Mouse (Mus musculus) heart, embryonic 16.5 days (tissue): ENCODE measurements around the gene 1810009A15Rik. TPM values are rescaled to one million over a fixed set of nuclear protein-coding genes. Genes with fewer than 3 reads are reported as not detected.
"Not testable (repeated sequence)": the region's sequence is repeated elsewhere in the genome, so short reads cannot be mapped to it uniquely, and the experiment has no call there.

Source experiments
- ATAC-seq: fragments of 200-750 bp; cut with Nextera tagmentation; replicated peaks from 2 replicates; pipeline ENCODE4 v1.8.0; 2017; ENCODE audit warnings: moderate number of reproducible peaks; ENCODE audit not compliant: insufficient read depth, low FRiP score; ENCODE audit errors: extremely low read depth
- H3K27ac ChIP-seq: fragments of 300-500 bp; sonication (generic); 2 replicates; pipeline ENCODE4 v1.5.1; 2014; ENCODE audit warnings: mild to moderate bottlenecking, low read length, control low read depth, moderate library complexity
- H3K27me3 ChIP-seq: fragments of 300-500 bp; sonication (generic); 2 replicates; pipeline ENCODE4 v1.6.1; 2014; ENCODE audit warnings: low read length, mixed read lengths; ENCODE audit not compliant: control insufficient read depth, insufficient read depth
- H3K36me3 ChIP-seq: fragments of 300-500 bp; sonication (generic); 2 replicates; pipeline ENCODE4 v1.6.1; 2014; ENCODE audit not compliant: control insufficient read depth, insufficient read depth
- H3K4me1 ChIP-seq: fragments of 300-500 bp; sonication (generic); 2 replicates; pipeline ENCODE4 v1.6.1; 2014; ENCODE audit warnings: low read length, mixed read lengths; ENCODE audit not compliant: control insufficient read depth, insufficient read depth
- H3K4me2 ChIP-seq: fragments of 300-500 bp; sonication (generic); 2 replicates; pipeline ENCODE4 v1.6.1; 2014; ENCODE audit warnings: low read depth, mild to moderate bottlenecking, control low read depth, low read length
- H3K4me3 ChIP-seq: fragments of 300-500 bp; sonication (generic); 2 replicates; pipeline ENCODE4 v1.5.1; 2014; ENCODE audit warnings: mild to moderate bottlenecking, control low read depth, low read length
- H3K9ac ChIP-seq: fragments of 300-500 bp; sonication (generic); 2 replicates; pipeline ENCODE4 v1.6.1; 2014; ENCODE audit warnings: low read length, control low read depth
- H3K9me3 ChIP-seq: fragments of 300-500 bp; sonication (generic); replicated peaks from 2 replicates; pipeline ENCODE4 v1.6.1; 2016; ENCODE audit warnings: low read length; ENCODE audit not compliant: control insufficient read depth
- WGBS: fragments of 180-500 bp; shearing (Covaris S2); extraction: QIAGEN DNeasy Blood & Tissue Kit; methylation state at CpG from one replicate; pipeline ENCODE4 v1.1.7; 2014; 5-methylcytosine and 5-hydroxymethylcytosine counted together
- polyA plus RNA-seq: library from polyadenylated mRNA; unstranded; fragments of >200 nt; fragmentation: Nextera tagmentation; extraction: Ambion mirVana; gene quantifications from 2 replicates; pipeline ENCODE4 v1.2.1, GENCODE M21; 2015

Gene 1810009A15Rik
- polyA plus RNA-seq, 1 experiment from 2014 or later, result 54.5 TPM

DNA sequence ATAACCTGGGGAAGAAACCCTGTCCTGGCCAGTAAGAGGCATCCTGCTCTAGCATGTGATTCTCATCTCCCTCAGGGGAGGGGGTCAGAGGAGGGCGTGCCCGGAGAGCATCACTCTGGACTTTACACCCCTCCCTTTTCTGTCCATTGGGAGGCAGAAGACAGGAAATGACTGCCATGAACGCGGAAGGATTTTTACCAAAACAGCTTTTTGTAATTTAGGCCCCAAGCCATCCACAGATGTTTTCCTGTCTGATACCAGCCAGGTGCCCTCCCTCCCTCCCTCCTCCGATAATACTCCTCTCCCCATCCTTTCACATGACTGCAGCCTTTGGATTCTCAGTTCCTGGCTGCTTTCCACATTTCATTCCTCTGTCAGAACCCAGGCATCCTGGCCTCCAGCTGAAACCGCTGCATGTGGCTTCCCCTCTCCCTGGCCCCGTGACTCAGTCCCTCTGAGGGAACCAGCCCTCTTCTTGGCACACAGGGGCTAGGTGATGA lies 38.2 kb upstream of the 1810009A15Rik start, which contains the start of gene Lrrn4cl:
Lrrn4cl (plus strand) TSS at position 367 of the 500 bp plus-strand sequence.
- H3K27ac ChIP-seq, result peak within 1 kb of the TSS; percentile 52

GRCm38 (mm10) chr19:8851639-8852038 lies 37.0 kb upstream of the 1810009A15Rik start:
- peaks cover 9% of the 10 kb centered on the region for H3K36me3 ChIP-seq
- 45% methylated on average over 7 of the region's 7 CpGs for WGBS
- H3K27me3 ChIP-seq, result no peaks in the 10 kb centered on the region
- peaks cover 11% of the 10 kb centered on the region for H3K4me1 ChIP-seq
- no peak for ATAC-seq
- no peak overlapping the region for H3K4me2 ChIP-seq
- no peak overlapping the region for H3K4me3 ChIP-seq
- H3K9me3 ChIP-seq, result no peaks in the 10 kb centered on the region
- no peak overlapping the region for H3K9ac ChIP-seq
- H3K27ac ChIP-seq, result no peak overlapping the region

More for the DNA sequence above, 38.2 kb upstream of the 1810009A15Rik start, which contains the start of gene Lrrn4cl:
- ATAC-seq, result peak; percentile 66
- Histone ChIP-seq H3K4me2 (peak within 1 kb of the TSS; percentile 43; the same call in 1 of the 2 replicates), H3K9ac (peak within 1 kb of the TSS; percentile 30; the same call in 1 of the 2 replicates), H3K27me3 (no peaks in the 10 kb centered on the region), H3K36me3 (peaks cover 17% of the 10 kb centered on the region), H3K4me3 (no peak within 1 kb of the TSS), H3K4me1 (peaks cover 11% of the 10 kb centered on the region), H3K9me3 (no peaks in the 10 kb centered on the region)
- 17% methylated on average over 7 of the region's 7 CpGs for WGBS

DNA sequence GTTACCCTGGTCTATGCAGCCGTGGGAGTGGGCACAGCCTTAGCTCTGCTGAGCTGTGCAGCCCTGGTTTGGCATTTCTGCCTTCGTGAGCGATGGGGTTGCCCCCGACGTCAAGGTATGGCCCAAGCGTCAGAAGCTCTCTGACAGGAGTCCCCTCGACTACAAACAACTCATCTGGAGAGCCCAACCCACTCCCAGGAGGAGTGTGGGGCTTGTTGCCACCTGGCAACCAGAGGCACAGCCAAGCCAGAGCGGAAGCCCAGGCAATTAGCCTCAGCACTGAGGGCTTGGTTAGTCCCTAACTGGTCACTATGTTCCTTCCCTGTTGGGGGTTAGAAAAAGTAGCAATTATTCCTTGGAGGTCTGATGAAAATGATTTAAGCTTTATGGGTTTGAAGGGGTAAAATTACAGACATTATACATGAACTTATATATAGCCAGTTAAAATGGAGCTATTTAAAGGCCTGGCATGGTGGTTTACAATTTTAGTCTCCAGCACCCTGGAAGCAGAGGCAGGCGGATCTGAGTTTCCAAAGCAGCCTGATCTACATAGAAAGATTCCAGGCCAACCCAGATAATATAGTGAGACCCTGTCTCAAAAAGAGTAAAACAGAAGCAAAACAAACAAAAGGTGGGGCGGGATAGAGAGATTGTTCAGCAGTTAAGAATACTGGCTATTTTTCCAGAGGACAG lies 36.3 kb upstream of the 1810009A15Rik start:
- peaks cover 11% of the 10 kb centered on the region for H3K4me1 ChIP-seq
- no peak overlapping the region for H3K27ac ChIP-seq
- peaks cover 4% of the 10 kb centered on the region; the same call in 1 of the 2 replicates for H3K36me3 ChIP-seq
- 49% methylated on average over 10 of the region's 10 CpGs for WGBS
- no peak overlapping the region for H3K4me3 ChIP-seq
- ATAC-seq, result no peak
- no peak overlapping the region for H3K9ac ChIP-seq
- no peaks in the 10 kb centered on the region for H3K9me3 ChIP-seq
- H3K4me2 ChIP-seq, result no peak overlapping the region
- no peaks in the 10 kb centered on the region for H3K27me3 ChIP-seq

DNA sequence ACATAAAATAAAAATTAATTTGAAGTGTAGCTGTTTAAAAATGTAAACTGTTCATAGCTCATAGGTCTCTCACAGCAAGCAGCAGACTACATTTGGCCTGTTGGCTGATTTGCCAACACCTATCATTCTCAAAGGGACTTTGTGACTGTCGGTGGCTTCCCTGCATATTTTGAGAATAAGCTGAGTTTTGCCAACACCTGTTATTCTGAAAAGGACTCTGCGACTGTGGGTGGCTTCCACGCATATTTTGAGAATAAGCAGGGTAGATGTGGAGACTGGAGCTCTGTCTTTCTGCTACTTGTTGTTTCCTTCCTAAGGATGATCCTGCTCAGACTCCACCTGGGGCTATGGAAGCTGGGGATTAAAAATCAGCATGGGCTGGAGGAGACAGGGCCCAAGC lies 35.5 kb upstream of the 1810009A15Rik start:
- no peak overlapping the region for H3K4me2 ChIP-seq
- H3K9ac ChIP-seq, result no peak overlapping the region
- WGBS, result 67% methylated on average over 3 of the region's 3 CpGs

GRCm38 (mm10) chr19:8857689-8858088 lies 31.0 kb upstream of the 1810009A15Rik start:
- 39% methylated on average over 4 of the region's 4 CpGs for WGBS
- no peak for ATAC-seq
- H3K36me3 ChIP-seq, result no peaks in the 10 kb centered on the region

More for the DNA sequence above, 35.5 kb upstream of the 1810009A15Rik start:
- Histone ChIP-seq H3K4me3 (no peak overlapping the region), H3K9me3 (no peaks in the 10 kb centered on the region), H3K27ac (no peak overlapping the region), H3K4me1 (peaks cover 11% of the 10 kb centered on the region), H3K36me3 (peaks cover 4% of the 10 kb centered on the region; the same call in 1 of the 2 replicates), H3K27me3 (no peaks in the 10 kb centered on the region)
- ATAC-seq, result no peak

DNA sequence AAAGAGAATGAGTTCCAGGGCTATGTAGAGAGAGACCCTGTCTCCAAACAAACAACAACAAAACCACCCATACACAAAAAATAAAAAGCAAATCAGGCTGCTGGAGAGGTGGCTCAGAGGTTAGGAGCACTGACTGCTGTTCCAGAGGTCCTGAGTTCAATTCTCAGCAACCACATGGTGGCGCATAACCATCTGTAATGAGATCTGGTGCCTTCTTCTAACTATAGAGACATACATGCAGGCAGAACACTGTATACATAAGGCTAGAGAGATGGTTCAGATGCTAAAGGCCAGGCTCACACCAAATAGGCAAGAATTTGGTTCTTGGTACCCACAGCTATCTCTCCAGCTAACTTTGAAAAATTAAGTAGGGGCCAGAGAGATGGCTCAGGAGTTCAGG lies 29.6 kb upstream of the 1810009A15Rik start:
- Histone ChIP-seq H3K4me1 (no peaks in the 10 kb centered on the region), H3K36me3 (no peaks in the 10 kb centered on the region), H3K4me2 (no peak overlapping the region), H3K27ac (no peak overlapping the region), H3K9ac (no peak overlapping the region), H3K9me3 (no peaks in the 10 kb centered on the region), H3K4me3 (no peak overlapping the region), H3K27me3 (no peaks in the 10 kb centered on the region)
- no peak; the same call in 1 of the 2 replicates for ATAC-seq
- 11% methylated on average over 1 of the region's 1 CpGs for WGBS

More at GRCm38 (mm10) chr19:8857689-8858088, 31.0 kb upstream of the 1810009A15Rik start:
- Histone ChIP-seq H3K9ac (no peak overlapping the region), H3K27me3 (no peaks in the 10 kb centered on the region), H3K4me2 (no peak overlapping the region), H3K27ac (no peak overlapping the region), H3K4me3 (no peak overlapping the region), H3K9me3 (no peaks in the 10 kb centered on the region), H3K4me1 (no peaks in the 10 kb centered on the region)

GRCm38 (mm10) chr19:8864265-8864664 lies 24.4 kb upstream of the 1810009A15Rik start:
- WGBS, result 73% methylated on average over 6 of the region's 6 CpGs

GRCm38 (mm10) chr19:8870381-8870780 lies 18.3 kb upstream of the 1810009A15Rik start:
- H3K9me3 ChIP-seq, H3K4me3 ChIP-seq, ATAC-seq, H3K4me1 ChIP-seq, H3K9ac ChIP-seq, H3K27ac ChIP-seq, H3K27me3 ChIP-seq: not testable (repeated sequence)
- H3K4me2 ChIP-seq, result peak overlapping the region; percentile 63
- H3K36me3 ChIP-seq, result peaks cover 21% of the 10 kb centered on the region
- 79% methylated on average over 3 of the region's 3 CpGs for WGBS

More at GRCm38 (mm10) chr19:8864265-8864664, 24.4 kb upstream of the 1810009A15Rik start:
- no peak for ATAC-seq
- Histone ChIP-seq H3K27me3 (no peaks in the 10 kb centered on the region), H3K4me1 (no peaks in the 10 kb centered on the region), H3K4me3 (no peak overlapping the region), H3K9ac (no peak overlapping the region), H3K4me2 (no peak overlapping the region), H3K27ac (no peak overlapping the region), H3K36me3 (no peaks in the 10 kb centered on the region), H3K9me3 (no peaks in the 10 kb centered on the region)

DNA sequence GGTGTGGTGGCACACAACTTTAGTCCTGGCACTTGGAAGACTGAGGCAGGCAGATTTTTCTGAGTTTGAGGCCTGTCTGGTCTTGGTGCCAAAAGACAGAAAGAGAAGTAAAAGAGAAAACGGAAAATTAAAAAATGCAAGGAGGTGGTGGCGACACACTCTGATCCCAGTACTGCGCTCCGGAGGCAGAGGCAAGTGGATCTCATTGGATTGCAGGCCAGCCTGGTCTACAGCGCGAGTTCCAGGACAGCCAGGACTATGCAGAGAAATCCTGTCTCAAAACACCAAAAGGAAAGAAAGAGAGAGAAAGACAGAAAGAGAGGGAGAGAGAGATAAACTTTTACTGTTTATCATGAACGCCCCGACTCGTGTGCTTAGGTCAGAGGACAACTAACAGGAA lies 17.8 kb upstream of the 1810009A15Rik start:
- H3K4me3 ChIP-seq, result peak overlapping the region; percentile 87
- WGBS, result 37% methylated on average over 9 of the region's 9 CpGs
- H3K27ac ChIP-seq, result peak overlapping the region; percentile 77
- no peaks in the 10 kb centered on the region for H3K9me3 ChIP-seq
- peaks cover 6% of the 10 kb centered on the region for H3K4me1 ChIP-seq
- no peak for ATAC-seq
- peaks cover 25% of the 10 kb centered on the region for H3K36me3 ChIP-seq
- no peaks in the 10 kb centered on the region for H3K27me3 ChIP-seq
- peak overlapping the region; percentile 63 for H3K4me2 ChIP-seq
- H3K9ac ChIP-seq, result peak overlapping the region; percentile 95
